Mouse (Mus musculus) embryo, embryonic 10 days (tissue): Measurements from ENCODE around the gene Sfxn1.
A peak's percentile ranks its signal among the peaks of the same experiment; 100 is the strongest.

ENCODE experiments used
- DNase-seq: peaks from one replicate; pipeline ENCODE4 v3.0.0-alpha.2; 2015; ENCODE audit warnings: low spot score

Gene Sfxn1

GRCm38 (mm10) chr13:54137756-54138410 is 66.2 kb downstream of the Sfxn1 start:
- DNase-seq: no peak

GRCm38 (mm10) chr13:54143788-54144187 is 72.1 kb downstream of the Sfxn1 start:
- no peak for DNase-seq

- DNase-seq: no peak
These were observed 73.0 kb downstream of the Sfxn1 start for GRCm38 (mm10) chr13:54144624-54145023.

GRCm38 (mm10) chr13:54147328-54147727 is 75.7 kb downstream of the Sfxn1 start:
- DNase-seq: no peak

- DNase-seq: no peak
These were observed 80.8 kb downstream of the Sfxn1 start for GRCm38 (mm10) chr13:54152421-54152820.

GRCm38 (mm10) chr13:54152911-54153310 is 81.2 kb downstream of the Sfxn1 start:
- DNase-seq: no peak

GRCm38 (mm10) chr13:54153672-54154218 is 82.1 kb downstream of the Sfxn1 start:
- DNase-seq: peak; percentile 40

- DNase-seq: no peak
These were observed 84.2 kb downstream of the Sfxn1 start for GRCm38 (mm10) chr13:54155822-54156221.
